Mouse (Mus musculus): ENCODE results near the gene 2610001J05Rik.

DNA sequence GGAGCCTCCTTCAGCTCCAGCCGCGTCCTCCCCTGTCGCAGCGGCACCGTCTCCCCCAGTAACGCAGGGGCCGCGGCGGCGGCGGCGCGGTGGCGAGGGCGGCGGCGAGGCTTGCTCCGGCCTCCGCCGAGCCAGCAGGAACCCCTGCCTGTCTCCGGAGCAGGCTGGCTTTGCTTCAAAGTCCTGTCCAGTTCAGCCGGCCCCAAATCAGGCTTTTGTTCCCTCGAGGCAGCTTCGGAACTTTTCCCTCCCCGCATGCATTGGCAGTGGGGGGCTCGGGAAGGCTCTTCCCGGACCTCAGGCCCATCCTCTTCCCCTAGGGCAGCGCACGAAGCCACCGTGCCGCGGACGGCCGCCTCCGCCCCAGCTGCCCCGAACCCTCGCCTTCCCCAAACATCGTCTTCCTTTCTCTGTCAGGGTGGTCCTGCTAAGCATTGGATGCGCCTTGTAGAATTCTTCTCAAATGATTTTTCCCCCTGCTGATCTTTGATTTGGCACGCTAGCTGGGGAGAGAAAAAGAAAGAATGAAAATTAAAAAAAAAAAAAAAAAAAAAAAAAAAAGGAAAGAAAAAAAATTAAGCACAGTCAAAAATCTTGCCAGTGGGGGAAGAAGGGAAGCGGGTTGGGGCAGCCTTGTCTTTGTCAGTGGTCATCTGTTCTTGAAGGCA is 32.5 kb downstream of the 2610001J05Rik start:
- TF ChIP-seq GATA1 (IDR thresholded peaks at IDR 0.05; ENCODE audit: borderline replicate concordance, low read length), result no peak
- no peak for TF ChIP-seq FLI1 (IDR thresholded peaks at IDR 0.05; ENCODE audit: low read length)
